Mouse (Mus musculus): ENCODE data around the gene 4930447C04Rik. TPM values are rescaled to one million over a fixed set of nuclear protein-coding genes. Genes with fewer than 3 reads are reported as not detected.

4930447C04Rik gene
- polyA plus RNA-seq, 1 experiment from 2014 or later, result 1.6 TPM

DNA sequence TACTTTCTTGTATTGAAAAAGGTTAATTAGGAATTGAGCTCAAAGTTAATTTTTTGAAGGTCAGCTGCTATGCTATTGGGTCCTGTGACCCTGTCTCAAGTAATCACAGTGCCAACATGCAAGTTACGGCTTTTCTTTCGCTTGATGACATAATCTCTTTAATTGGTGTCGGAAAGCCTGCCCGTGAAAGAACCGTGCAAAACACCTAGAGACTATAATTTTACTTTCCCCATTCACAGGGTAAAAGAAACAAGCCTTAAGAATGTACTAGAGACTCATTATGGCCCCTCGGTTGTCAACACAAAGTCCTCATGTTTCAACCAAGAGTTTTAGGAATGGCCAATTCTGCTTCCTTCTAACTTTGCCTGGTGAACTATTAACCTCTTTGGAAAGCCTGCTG, 88.3 kb downstream of the 4930447C04Rik start:
- H3K4me1 ChIP-seq, result no peaks in the 10 kb centered on the region
- H3K4me3 ChIP-seq (replicated peaks), result no peak overlapping the region
- WGBS, result 63% methylated on average over 6 of the region's 6 CpGs
- no peak overlapping the region for H3K27ac ChIP-seq
- H3K4me2 ChIP-seq, result no peak overlapping the region
- no peaks in the 10 kb centered on the region for H3K9me3 ChIP-seq
- H3K36me3 ChIP-seq, result no peaks in the 10 kb centered on the region
- H3K9ac ChIP-seq, result no peak overlapping the region
- ATAC-seq (ENCODE audit: insufficient read depth, low FRiP score, low read depth), result no peak
- peaks cover 38% of the 10 kb centered on the region for H3K27me3 ChIP-seq (replicated peaks)

- no peak overlapping the region for H3K27ac ChIP-seq
- ATAC-seq (ENCODE audit: insufficient read depth, low FRiP score, low read depth), result no peak
- H3K9me3 ChIP-seq, result no peaks in the 10 kb centered on the region
- H3K4me3 ChIP-seq (replicated peaks), result no peak overlapping the region
- peaks cover 29% of the 10 kb centered on the region for H3K27me3 ChIP-seq (replicated peaks)
- no peaks in the 10 kb centered on the region for H3K36me3 ChIP-seq
- H3K9ac ChIP-seq, result no peak overlapping the region
- H3K4me1 ChIP-seq, result no peaks in the 10 kb centered on the region
- no peak overlapping the region for H3K4me2 ChIP-seq
- 69% methylated on average over 9 of the region's 9 CpGs for WGBS
Observed at GRCm38 (mm10) chr12:72850146-72850545, 90.4 kb downstream of the 4930447C04Rik start.

DNA sequence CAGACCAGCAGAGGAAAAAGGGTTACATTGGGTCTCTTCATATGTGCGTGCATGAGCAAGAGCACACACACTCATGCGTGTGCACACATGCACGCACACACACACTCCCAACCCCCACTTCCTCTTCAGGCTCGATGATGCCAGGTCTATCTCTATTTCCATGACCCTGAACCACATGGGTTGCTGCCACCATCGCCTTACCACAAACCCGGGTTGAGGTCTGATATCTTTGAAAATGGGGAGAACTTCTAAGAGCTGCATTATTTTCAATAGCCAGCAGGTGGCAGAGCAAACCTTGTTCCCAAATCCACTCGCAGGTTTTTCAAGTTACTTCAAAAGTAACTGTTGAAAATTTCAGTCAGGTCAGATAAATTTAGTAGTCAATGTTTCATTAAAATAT, 92.8 kb downstream of the 4930447C04Rik start:
- H3K27me3 ChIP-seq (replicated peaks), result 0 out of 2 replicates have a peak, but pooled peaks cover 7% of the 10 kb centered on the region
- H3K36me3 ChIP-seq, result no peaks in the 10 kb centered on the region
- H3K27ac ChIP-seq, result no peak overlapping the region
- 27% methylated on average over 7 of the region's 7 CpGs for WGBS
- H3K4me1 ChIP-seq, result no peaks in the 10 kb centered on the region
- no peak overlapping the region for H3K9ac ChIP-seq
- H3K4me3 ChIP-seq (replicated peaks), result no peak overlapping the region
- H3K4me2 ChIP-seq, result no peak overlapping the region
- ATAC-seq (ENCODE audit: insufficient read depth, low FRiP score, low read depth), result no peak
- H3K9me3 ChIP-seq, result no peaks in the 10 kb centered on the region

GRCm38 (mm10) chr12:72845946-72846345, 94.6 kb downstream of the 4930447C04Rik start:
- no peaks in the 10 kb centered on the region for H3K4me1 ChIP-seq
- 0 out of 2 replicates have a peak, but pooled peaks cover 4% of the 10 kb centered on the region for H3K27me3 ChIP-seq (replicated peaks)
- H3K4me2 ChIP-seq, result no peak overlapping the region
- WGBS, result 20% methylated on average over 10 of the region's 10 CpGs
- H3K9me3 ChIP-seq, result no peaks in the 10 kb centered on the region
- H3K9ac ChIP-seq, result no peak overlapping the region
- no peak overlapping the region for H3K27ac ChIP-seq
- no peak overlapping the region for H3K4me3 ChIP-seq (replicated peaks)
- ATAC-seq (ENCODE audit: insufficient read depth, low FRiP score, low read depth), result no peak
- no peaks in the 10 kb centered on the region for H3K36me3 ChIP-seq

DNA sequence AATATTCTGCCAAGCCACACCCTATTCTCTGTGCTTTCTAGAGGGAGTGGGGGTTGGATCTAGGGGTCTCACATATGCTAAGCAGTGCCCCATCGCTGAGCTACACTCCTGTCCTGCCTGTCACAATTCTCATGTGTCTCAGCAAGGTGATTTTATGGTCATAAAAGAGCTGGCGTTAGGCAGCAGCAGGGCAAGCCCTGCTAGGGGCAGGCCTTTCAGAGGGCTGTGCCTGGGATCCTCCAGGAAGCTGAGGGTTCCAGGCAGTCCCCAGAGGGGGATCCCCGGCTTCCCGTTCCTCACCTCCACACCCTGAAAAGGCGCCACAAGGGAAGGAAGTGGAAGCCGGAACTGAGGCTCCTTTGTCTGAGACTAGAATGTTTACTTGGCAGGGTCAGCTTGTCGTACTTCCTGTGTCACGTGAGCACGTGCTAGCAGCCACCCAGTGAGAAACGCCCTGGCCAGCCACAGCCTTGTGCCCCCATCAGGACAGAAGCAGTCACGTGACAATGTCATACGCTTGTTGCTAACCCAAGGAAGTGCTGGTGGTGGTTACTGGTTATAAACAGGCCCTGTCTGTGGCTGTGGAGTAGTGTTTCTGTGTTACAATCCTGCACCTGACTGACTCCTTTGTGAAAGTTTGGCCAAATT, 96.5 kb downstream of the 4930447C04Rik start:
- Histone ChIP-seq H3K36me3 (no peaks in the 10 kb centered on the region), H3K4me2 (peak overlapping the region; percentile 41; the same call in 1 of the 2 replicates), H3K27me3 (replicated peaks) (0 out of 2 replicates have a peak, but pooled peaks cover 4% of the 10 kb centered on the region), H3K9ac (no peak overlapping the region), H3K4me1 (no peaks in the 10 kb centered on the region), H3K9me3 (no peaks in the 10 kb centered on the region), H3K4me3 (replicated peaks) (no peak overlapping the region; the same call in 1 of the 2 replicates), H3K27ac (0 out of 2 replicates have a peak overlapping the region, but pooled peaks have one; percentile 31)
- WGBS, result 20% methylated on average over 12 of the region's 12 CpGs
- peak; percentile 72; the same call in 1 of the 2 replicates for ATAC-seq (ENCODE audit: insufficient read depth, low FRiP score, low read depth)

DNA sequence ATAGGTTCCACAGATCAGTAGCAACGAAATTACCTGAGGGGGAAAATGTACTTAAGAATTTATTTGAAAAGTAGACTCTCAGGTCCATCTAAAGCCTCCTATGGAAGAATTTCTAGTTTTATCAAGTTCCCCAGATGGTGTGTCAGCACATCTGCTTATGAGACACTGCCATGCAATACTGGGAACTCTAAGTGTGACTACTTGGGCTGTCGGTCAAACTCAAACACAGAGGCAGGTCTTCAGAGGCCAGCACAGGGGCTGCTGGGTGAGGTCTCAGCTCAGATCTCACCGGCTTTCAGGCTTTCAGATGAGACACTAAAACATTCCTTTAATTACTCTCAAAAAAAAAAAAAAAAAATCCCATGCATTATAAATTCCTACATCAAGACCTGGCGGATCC, 97.0 kb downstream of the 4930447C04Rik start:
- H3K27me3 ChIP-seq (replicated peaks), result 0 out of 2 replicates have a peak, but pooled peaks cover 4% of the 10 kb centered on the region
- H3K9me3 ChIP-seq, result no peaks in the 10 kb centered on the region
- H3K9ac ChIP-seq, result no peak overlapping the region
- no peaks in the 10 kb centered on the region for H3K36me3 ChIP-seq
- WGBS, result 77% methylated on average over 4 of the region's 4 CpGs
- H3K4me2 ChIP-seq, result no peak overlapping the region
- ATAC-seq (ENCODE audit: insufficient read depth, low FRiP score, low read depth), result no peak
- no peak overlapping the region for H3K4me3 ChIP-seq (replicated peaks)
- no peaks in the 10 kb centered on the region for H3K4me1 ChIP-seq
- 0 out of 2 replicates have a peak overlapping the region, but pooled peaks have one; percentile 31 for H3K27ac ChIP-seq

- Histone ChIP-seq H3K27me3 (replicated peaks) (0 out of 2 replicates have a peak, but pooled peaks cover 4% of the 10 kb centered on the region), H3K27ac (no peak overlapping the region), H3K9ac (no peak overlapping the region), H3K4me2 (no peak overlapping the region), H3K36me3 (no peaks in the 10 kb centered on the region), H3K4me1 (no peaks in the 10 kb centered on the region), H3K9me3 (no peaks in the 10 kb centered on the region), H3K4me3 (replicated peaks) (no peak overlapping the region)
- WGBS, result 87% methylated on average over 4 of the region's 4 CpGs
- ATAC-seq (ENCODE audit: insufficient read depth, low FRiP score, low read depth), result no peak
Observed at GRCm38 (mm10) chr12:72843135-72843534, 97.4 kb downstream of the 4930447C04Rik start.

- no peak for ATAC-seq (ENCODE audit: insufficient read depth, low FRiP score, low read depth)
- WGBS, result 100% methylated on average over 1 of the region's 1 CpGs
- H3K9ac ChIP-seq, result no peak overlapping the region
- no peak overlapping the region for H3K4me3 ChIP-seq (replicated peaks)
- no peaks in the 10 kb centered on the region for H3K4me1 ChIP-seq
- no peak overlapping the region for H3K27ac ChIP-seq
- no peaks in the 10 kb centered on the region for H3K9me3 ChIP-seq
- H3K36me3 ChIP-seq, result no peaks in the 10 kb centered on the region
- no peak overlapping the region for H3K4me2 ChIP-seq
- no peaks in the 10 kb centered on the region for H3K27me3 ChIP-seq (replicated peaks)
Observed at GRCm38 (mm10) chr12:72841500-72841899, 99.1 kb downstream of the 4930447C04Rik start.

DNA sequence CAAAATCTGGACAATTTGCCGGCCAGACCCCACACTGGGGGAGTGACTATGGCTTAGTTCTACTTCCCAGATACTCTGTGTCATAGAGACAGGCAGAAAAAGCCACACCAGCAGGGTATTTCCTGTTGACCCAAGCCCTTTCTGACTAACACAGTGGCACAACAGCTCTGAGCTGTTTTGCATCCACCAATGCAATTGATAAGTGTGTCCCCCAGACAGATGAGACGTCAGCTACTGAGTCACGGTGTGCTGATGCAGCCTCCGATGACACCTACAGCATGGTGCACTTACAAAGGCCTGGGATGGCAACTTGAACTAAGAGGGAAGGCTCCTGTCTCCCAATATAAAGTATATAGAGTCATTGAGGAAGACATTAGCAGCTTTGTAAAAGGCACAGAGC, 103.3 kb downstream of the 4930447C04Rik start:
- Histone ChIP-seq H3K9me3 (no peaks in the 10 kb centered on the region), H3K9ac (no peak overlapping the region), H3K27me3 (replicated peaks) (no peaks in the 10 kb centered on the region), H3K4me1 (no peaks in the 10 kb centered on the region), H3K4me2 (no peak overlapping the region), H3K27ac (no peak overlapping the region), H3K4me3 (replicated peaks) (no peak overlapping the region), H3K36me3 (no peaks in the 10 kb centered on the region)
- 77% methylated on average over 4 of the region's 4 CpGs for WGBS
- no peak for ATAC-seq (ENCODE audit: insufficient read depth, low FRiP score, low read depth)

DNA sequence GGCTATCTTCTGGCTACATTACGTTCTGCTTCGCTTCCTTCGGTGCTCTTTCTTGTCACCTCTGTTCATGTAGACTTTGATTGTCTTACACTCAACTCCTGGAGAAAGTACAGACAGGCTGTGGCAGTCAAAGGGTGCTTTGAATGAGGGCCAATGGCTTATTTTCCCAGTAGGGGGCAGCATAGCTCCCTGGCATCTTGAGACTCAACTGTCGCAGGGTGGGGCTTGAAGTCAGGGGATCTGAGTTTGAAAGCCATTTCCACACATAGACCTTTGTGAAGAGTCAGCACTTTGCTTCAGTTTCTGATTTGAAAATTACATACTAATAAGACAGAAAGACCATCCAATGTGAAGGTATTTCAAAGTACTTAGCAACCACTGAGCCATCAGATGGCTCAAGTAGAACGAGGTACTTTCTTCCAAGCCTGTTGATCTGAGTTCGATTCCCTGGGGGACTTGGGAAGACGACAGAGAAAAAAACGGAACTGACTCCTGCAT, 105.0 kb downstream of the 4930447C04Rik start:
- Histone ChIP-seq H3K9ac (no peak overlapping the region), H3K9me3 (no peaks in the 10 kb centered on the region), H3K36me3 (no peaks in the 10 kb centered on the region), H3K4me3 (replicated peaks) (no peak overlapping the region), H3K4me2 (no peak overlapping the region), H3K27me3 (replicated peaks) (no peaks in the 10 kb centered on the region), H3K4me1 (peaks cover 6% of the 10 kb centered on the region), H3K27ac (no peak overlapping the region)
- 81% methylated on average over 8 of the region's 8 CpGs for WGBS
- no peak for ATAC-seq (ENCODE audit: insufficient read depth, low FRiP score, low read depth)

DNA sequence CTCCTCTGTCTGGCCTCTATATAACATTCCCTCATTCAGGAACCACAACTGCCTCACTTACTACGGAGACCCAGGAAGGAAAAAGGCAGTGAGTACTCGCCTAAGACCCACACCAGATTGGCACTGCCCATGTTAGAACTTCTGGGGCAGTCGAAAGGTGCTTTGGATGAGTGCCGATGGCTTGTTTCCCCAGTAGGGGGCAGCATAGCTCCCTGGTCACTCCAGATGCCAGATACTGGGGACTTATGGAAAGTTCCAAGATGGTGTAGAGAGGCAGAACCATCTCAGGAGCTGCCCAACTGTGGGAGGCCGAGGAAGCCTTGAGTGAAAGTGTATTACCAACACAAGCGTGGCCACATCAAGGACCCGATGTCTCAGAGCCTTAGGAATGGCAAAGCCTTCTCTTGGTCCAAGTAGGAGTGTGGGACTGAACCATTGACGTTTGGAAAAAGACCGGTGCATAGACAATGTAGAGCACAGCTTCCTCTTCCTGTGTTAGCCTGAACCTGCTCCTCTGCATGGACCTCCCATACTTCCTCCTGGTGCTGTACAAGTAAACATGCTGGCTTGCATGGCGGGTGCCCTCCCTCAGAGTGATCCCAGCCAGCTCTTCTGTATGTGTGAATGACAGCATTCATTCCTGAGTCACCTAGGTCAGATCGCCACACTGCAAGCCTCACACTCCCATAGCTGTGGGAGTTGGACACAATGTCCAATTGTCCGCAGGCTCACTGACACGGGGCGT, 105.6 kb downstream of the 4930447C04Rik start:
- ATAC-seq (ENCODE audit: insufficient read depth, low FRiP score, low read depth), result no peak
- Histone ChIP-seq H3K9me3 (no peaks in the 10 kb centered on the region), H3K4me2 (no peak overlapping the region), H3K27me3 (replicated peaks) (no peaks in the 10 kb centered on the region), H3K9ac (no peak overlapping the region), H3K27ac (no peak overlapping the region), H3K4me3 (replicated peaks) (no peak overlapping the region), H3K4me1 (peaks cover 6% of the 10 kb centered on the region), H3K36me3 (no peaks in the 10 kb centered on the region)
- 70% methylated on average over 14 of the region's 14 CpGs for WGBS
